Mouse (Mus musculus) Muller cell, postnatal 12 days (primary cell): Measurements from ENCODE around the gene Tapbpl.

Experiments
- DNase-seq: peaks from one replicate; pipeline ENCODE4 v3.0.0-alpha.2; 2015; ENCODE audit errors: inconsistent ontology term

Tapbpl gene

GRCm38 (mm10) chr6:125210436-125210835 is 21.2 kb downstream of the Tapbpl start:
- no peak for DNase-seq

GRCm38 (mm10) chr6:125197166-125197565 is 34.5 kb downstream of the Tapbpl start:
- DNase-seq, result no peak

- DNase-seq, result no peak
Observed at GRCm38 (mm10) chr6:125196301-125196700, 35.4 kb downstream of the Tapbpl start.

GRCm38 (mm10) chr6:125195541-125196075 is 36.1 kb downstream of the Tapbpl start:
- DNase-seq, result no peak

GRCm38 (mm10) chr6:125193390-125193789 is 38.3 kb downstream of the Tapbpl start:
- DNase-seq, result no peak

- DNase-seq, result no peak
Observed at GRCm38 (mm10) chr6:125192841-125193240, 38.8 kb downstream of the Tapbpl start.

GRCm38 (mm10) chr6:125192016-125192714 is 39.5 kb downstream of the Tapbpl start:
- DNase-seq, result peak; percentile 91

- DNase-seq, result peak; percentile 99
Observed at GRCm38 (mm10) chr6:125191332-125192015, 40.2 kb downstream of the Tapbpl start, which contains the start of the genes Ncapd2 and Mrpl51. Gene Ncapd2, minus strand, starts transcription at chr6:125191701. Gene Mrpl51, plus strand, starts transcription at chr6:125191801.

- DNase-seq, result no peak
Observed at GRCm38 (mm10) chr6:125190816-125191215, 40.8 kb downstream of the Tapbpl start.

- no peak for DNase-seq
Observed at GRCm38 (mm10) chr6:125186203-125186602, 45.5 kb downstream of the Tapbpl start.

- DNase-seq, result no peak
Observed at GRCm38 (mm10) chr6:125182133-125182532, 49.5 kb downstream of the Tapbpl start.

GRCm38 (mm10) chr6:125179601-125180000 is 52.1 kb downstream of the Tapbpl start:
- no peak for DNase-seq

GRCm38 (mm10) chr6:125175469-125175868 is 56.2 kb downstream of the Tapbpl start:
- no peak for DNase-seq
